Mouse (Mus musculus) liver, postnatal 0 days (tissue): Measurements from ENCODE around the gene Plekha8. TPM values are rescaled to one million over a fixed set of nuclear protein-coding genes. Genes with fewer than 3 reads are reported as not detected.

ENCODE experiments used
- ATAC-seq: fragments of 200-750 bp; cut with Nextera tagmentation; 2 replicates; pipeline ENCODE4 v1.8.0; 2017; ENCODE audit warnings: mild to moderate bottlenecking, moderate library complexity
- DNase-seq: peaks from one replicate; pipeline ENCODE4 v3.0.0-alpha.2; 2016
- H3K27ac ChIP-seq: fragments of 300-500 bp; sonication (generic); 2 replicates; pipeline ENCODE4 v1.5.1; 2014; ENCODE audit warnings: antibody characterized with exemption, moderate library complexity, mild to moderate bottlenecking, low read depth
- H3K27me3 ChIP-seq: fragments of 300-500 bp; sonication (generic); 2 replicates; pipeline ENCODE4 v1.6.1; 2014; ENCODE audit warnings: low read length, control low read depth, mixed read lengths; ENCODE audit not compliant: insufficient read depth
- H3K36me3 ChIP-seq: fragments of 300-500 bp; sonication (generic); replicated peaks from 2 replicates; pipeline ENCODE4 v1.6.1; 2014; ENCODE audit warnings: mild to moderate bottlenecking, control low read depth, low read length, moderate library complexity, mixed read lengths; ENCODE audit not compliant: insufficient read depth
- H3K4me1 ChIP-seq: fragments of 300-500 bp; sonication (generic); 2 replicates; pipeline ENCODE4 v1.6.1; 2014; ENCODE audit warnings: antibody characterized with exemption, mild to moderate bottlenecking, control low read depth; ENCODE audit not compliant: insufficient read depth
- H3K4me2 ChIP-seq: fragments of 300-500 bp; sonication (generic); 2 replicates; pipeline ENCODE4 v1.6.1; 2014; ENCODE audit warnings: low read depth, mild to moderate bottlenecking, low read length, moderate library complexity, mixed read lengths
- H3K4me3 ChIP-seq: fragments of 300-500 bp; sonication (generic); 2 replicates; pipeline ENCODE4 v1.5.1; 2014; ENCODE audit warnings: low read depth, low read length
- H3K9ac ChIP-seq: fragments of 300-500 bp; sonication (generic); replicated peaks from 2 replicates; pipeline ENCODE4 v1.6.1; 2014; ENCODE audit warnings: mild to moderate bottlenecking, moderate library complexity
- H3K9me3 ChIP-seq: fragments of 300-500 bp; sonication (generic); 2 replicates; pipeline ENCODE4 v1.6.1; 2016; ENCODE audit warnings: mild to moderate bottlenecking, control low read depth, low read length, mixed read lengths
- CTCF ChIP-seq: sonication (generic); IDR thresholded peaks from 2 replicates; pipeline ENCODE4 v1.5.1; 2016; ENCODE audit warnings: antibody characterized with exemption, low read depth
- EP300 ChIP-seq: IDR thresholded peaks from 2 replicates; pipeline ENCODE4 v1.6.1; 2016; ENCODE audit warnings: antibody characterized with exemption, low read depth, mild to moderate bottlenecking
- WGBS: fragments of 180-500 bp; shearing (Covaris S2); extraction: QIAGEN DNeasy Blood & Tissue Kit; methylation state at CpG from one replicate; pipeline ENCODE4 v1.1.7; 2014; ENCODE audit not compliant: insufficient replicate concordance; 5-methylcytosine and 5-hydroxymethylcytosine counted together
- polyA plus RNA-seq: library from polyadenylated mRNA; unstranded; fragments of >200 nt; fragmentation: Nextera tagmentation; extraction: Ambion mirVana; gene quantifications from 2 replicates; pipeline ENCODE4 v1.2.1, GENCODE M21; 2015

Gene Plekha8
- polyA plus RNA-seq, 1 experiment from 2014 or later: 4.8 TPM

GRCm38 (mm10) chr6:54685103-54685502, 90.2 kb downstream of the Plekha8 start:
- Histone ChIP-seq H3K4me2 (no peak overlapping the region), H3K27ac (no peak overlapping the region), H3K36me3 (no peaks in the 10 kb centered on the region), H3K9me3 (no peaks in the 10 kb centered on the region), H3K4me3 (no peak overlapping the region), H3K9ac (no peak overlapping the region), H3K4me1 (peaks cover 15% of the 10 kb centered on the region), H3K27me3 (peaks cover 15% of the 10 kb centered on the region)
- DNase-seq (no peak), ATAC-seq (no peak)
- WGBS: 50% methylated on average over 5 of the region's 5 CpGs
- TF ChIP-seq CTCF (no peak), EP300 (no peak)

- ATAC-seq: no peak
- no peak overlapping the region for H3K4me3 ChIP-seq
- H3K9ac ChIP-seq: no peak overlapping the region
- H3K27ac ChIP-seq: no peak overlapping the region
- H3K4me2 ChIP-seq: peak overlapping the region; percentile 35
- DNase-seq: no peak
- H3K27me3 ChIP-seq: peaks cover 15% of the 10 kb centered on the region
- no peaks in the 10 kb centered on the region for H3K9me3 ChIP-seq
- H3K36me3 ChIP-seq: no peaks in the 10 kb centered on the region
- TF ChIP-seq EP300: peak; percentile 32; the same call in 1 of the 2 replicates
- no peak for TF ChIP-seq CTCF
- WGBS: 58% methylated on average over 14 of the region's 14 CpGs
- H3K4me1 ChIP-seq: peaks cover 11% of the 10 kb centered on the region
Measured at GRCm38 (mm10) chr6:54685716-54686395, 90.9 kb downstream of the Plekha8 start.

GRCm38 (mm10) chr6:54686946-54687737, 92.2 kb downstream of the Plekha8 start:
- no peak overlapping the region for H3K27ac ChIP-seq
- no peak for ATAC-seq
- no peak for TF ChIP-seq EP300
- no peak overlapping the region for H3K4me3 ChIP-seq
- H3K4me2 ChIP-seq: no peak overlapping the region
- 87% methylated on average over 21 of the region's 21 CpGs for WGBS
- peaks cover 15% of the 10 kb centered on the region for H3K27me3 ChIP-seq
- peaks cover 5% of the 10 kb centered on the region; the same call in 1 of the 2 replicates for H3K4me1 ChIP-seq
- H3K9me3 ChIP-seq: no peaks in the 10 kb centered on the region
- H3K9ac ChIP-seq: no peak overlapping the region
- DNase-seq: no peak
- H3K36me3 ChIP-seq: no peaks in the 10 kb centered on the region

- Histone ChIP-seq H3K4me2 (no peak overlapping the region), H3K9me3 (no peaks in the 10 kb centered on the region), H3K27ac (no peak overlapping the region), H3K4me3 (no peak overlapping the region), H3K36me3 (no peaks in the 10 kb centered on the region), H3K27me3 (peaks cover 5% of the 10 kb centered on the region; the same call in 1 of the 2 replicates), H3K9ac (no peak overlapping the region), H3K4me1 (no peaks in the 10 kb centered on the region)
- ATAC-seq (no peak), DNase-seq (no peak)
- TF ChIP-seq EP300 (no peak), CTCF (no peak)
- WGBS: 77% methylated on average over 18 of the region's 18 CpGs
Measured at GRCm38 (mm10) chr6:54688467-54689323, 93.8 kb downstream of the Plekha8 start.

GRCm38 (mm10) chr6:54689686-54690085, 94.8 kb downstream of the Plekha8 start:
- Histone ChIP-seq H3K9me3 (no peaks in the 10 kb centered on the region), H3K27me3 (peaks cover 2% of the 10 kb centered on the region; the same call in 1 of the 2 replicates), H3K9ac (no peak overlapping the region), H3K36me3 (no peaks in the 10 kb centered on the region), H3K27ac (no peak overlapping the region), H3K4me1 (no peaks in the 10 kb centered on the region), H3K4me2 (no peak overlapping the region), H3K4me3 (no peak overlapping the region)
- ATAC-seq (no peak), DNase-seq (no peak)
- TF ChIP-seq CTCF (no peak), EP300 (no peak)
- WGBS: 67% methylated on average over 7 of the region's 7 CpGs

GRCm38 (mm10) chr6:54690838-54691237, 95.9 kb downstream of the Plekha8 start:
- Histone ChIP-seq H3K4me3 (no peak overlapping the region), H3K4me2 (no peak overlapping the region), H3K9me3 (no peaks in the 10 kb centered on the region), H3K36me3 (no peaks in the 10 kb centered on the region), H3K27me3 (0 out of 2 replicates have a peak, but pooled peaks cover 2% of the 10 kb centered on the region), H3K27ac (no peak overlapping the region), H3K4me1 (no peaks in the 10 kb centered on the region), H3K9ac (no peak overlapping the region)
- ATAC-seq: no peak
- DNase-seq: no peak
- TF ChIP-seq EP300: no peak
- TF ChIP-seq CTCF: no peak
- 85% methylated on average over 13 of the region's 13 CpGs for WGBS
